Mouse (Mus musculus) cerebellum, postnatal 14 days (tissue): Measurements from ENCODE around the gene Hist1h1t.
"Not testable (repeated sequence)": the region's sequence is repeated elsewhere in the genome, so short reads cannot be mapped to it uniquely, and the experiment has no call there.

ENCODE experiments used
- DNase-seq, 2 experiments: peaks; one replicate each; pipeline ENCODE4 v3.0.0; 2021; ENCODE audit warnings: mixed read lengths in 2 of 2

Hist1h1t gene

GRCm38 (mm10) chr13:23700786-23701520 is 5.3 kb downstream of the Hist1h1t start:
- DNase-seq = peak; percentile 73 to 74

- DNase-seq = no peak
Observed at GRCm38 (mm10) chr13:23702220-23702619, 6.6 kb downstream of the Hist1h1t start.

GRCm38 (mm10) chr13:23702801-23703200 is 7.2 kb downstream of the Hist1h1t start:
- not testable (repeated sequence) for DNase-seq

GRCm38 (mm10) chr13:23705751-23706356 is 10.2 kb downstream of the Hist1h1t start:
- no peak for DNase-seq

- DNase-seq = no peak
Observed at GRCm38 (mm10) chr13:23706771-23707170, 11.2 kb downstream of the Hist1h1t start.

GRCm38 (mm10) chr13:23708041-23708440 is 12.4 kb downstream of the Hist1h1t start:
- no peak for DNase-seq

- DNase-seq = no peak
Observed at GRCm38 (mm10) chr13:23708654-23709053, 13.0 kb downstream of the Hist1h1t start.

GRCm38 (mm10) chr13:23709714-23710373 is 14.2 kb downstream of the Hist1h1t start:
- DNase-seq = peak in 1 of 2 experiments; percentile 10

- peak in 1 of 2 experiments; percentile 28 for DNase-seq
Observed at GRCm38 (mm10) chr13:23710374-23711089, 14.9 kb downstream of the Hist1h1t start, which contains the start of gene Hfe. Gene Hfe (minus strand): TSS chr13:23710854.

GRCm38 (mm10) chr13:23716261-23717042 is 20.8 kb downstream of the Hist1h1t start:
- no peak for DNase-seq

- DNase-seq = no peak
Observed at GRCm38 (mm10) chr13:23717176-23717575, 21.6 kb downstream of the Hist1h1t start.

GRCm38 (mm10) chr13:23717593-23718245 is 22.1 kb downstream of the Hist1h1t start:
- not testable (repeated sequence) for DNase-seq

GRCm38 (mm10) chr13:23724239-23724638 is 28.6 kb downstream of the Hist1h1t start:
- no peak for DNase-seq

GRCm38 (mm10) chr13:23725213-23725612 is 29.6 kb downstream of the Hist1h1t start:
- DNase-seq = no peak

- DNase-seq = no peak
Observed at GRCm38 (mm10) chr13:23728472-23729191, 33.0 kb downstream of the Hist1h1t start.

GRCm38 (mm10) chr13:23729192-23729525 is 33.5 kb downstream of the Hist1h1t start:
- DNase-seq = no peak

GRCm38 (mm10) chr13:23729706-23730105 is 34.1 kb downstream of the Hist1h1t start:
- no peak for DNase-seq

- no peak for DNase-seq
Observed at GRCm38 (mm10) chr13:23730479-23730878, 34.9 kb downstream of the Hist1h1t start.

- peak; percentile 45 for DNase-seq
Observed at GRCm38 (mm10) chr13:23732156-23732804, 36.7 kb downstream of the Hist1h1t start.

- no peak for DNase-seq
Observed at GRCm38 (mm10) chr13:23737091-23737490, 41.5 kb downstream of the Hist1h1t start.

- no peak for DNase-seq
Observed at GRCm38 (mm10) chr13:23738041-23738440, 42.4 kb downstream of the Hist1h1t start.
